Mouse (Mus musculus) left cerebral cortex, postnatal 14 days (tissue): ENCODE measurements around the gene Serpinb9g. TPM values are rescaled to one million over a fixed set of nuclear protein-coding genes. Genes with fewer than 3 reads are reported as not detected.
"Not testable (repeated sequence)": the region's sequence is repeated elsewhere in the genome, so short reads cannot be mapped to it uniquely, and the experiment has no call there.

Source experiments
- DNase-seq, 2 experiments: peaks; one replicate each; pipeline ENCODE4 v3.0.0; 2021 to 2022; ENCODE audit warnings: low spot score in 2 of 2, mixed read lengths in 1 of 2
- intact Hi-C: fragments of 180-260 bp; cut with DNase I; formaldehyde crosslinking; loops from one replicate; pipeline ENCODE4 v1.15.1; 2025
- long read RNA-seq, 2 experiments: library from polyadenylated mRNA; stranded (forward); transcript quantifications; one replicate each; pipeline ENCODE4 v2.0.0; 2021
- total RNA-seq, 2 experiments: library from RNA; stranded (reverse); gene quantifications; 2 replicates each; pipeline ENCODE4 v1.2.3; 2021

Gene Serpinb9g
- not detected for total RNA-seq
- long read RNA-seq, experiment 1: 0 reads
- long read RNA-seq, experiment 2: 0 reads

- intact Hi-C loops, DNase-seq: not testable (repeated sequence)
These were observed at the start of gene Serpinb9g for GRCm38 (mm10) chr13:33484490-33484889. TSS of gene Serpinb9g (plus strand) at chr13:33484790.

- DNase-seq, intact Hi-C loops: not testable (repeated sequence)
These were observed 718 bp upstream of the Serpinb9g start for GRCm38 (mm10) chr13:33483872-33484271.

GRCm38 (mm10) chr13:33524629-33525028, 40.0 kb downstream of the Serpinb9g start:
- intact Hi-C loops: no loop called here
- DNase-seq: no peak

GRCm38 (mm10) chr13:33532814-33533213, 48.2 kb downstream of the Serpinb9g start:
- DNase-seq: no peak
- intact Hi-C loops: no loop called here

Other genes with a start within 250 kb of the Serpinb9g start
- gene Serpinb9e, start 235.2 kb upstream of the Serpinb9g start, total RNA-seq: not detected
- not detected for gene Serpinb9f, start 160.7 kb upstream of the Serpinb9g start, total RNA-seq
- not detected for gene Gm11397, start 89.0 kb upstream of the Serpinb9g start, total RNA-seq
- not detected for gene Serpinb6d, start 176.6 kb downstream of the Serpinb9g start, total RNA-seq